Mouse (Mus musculus) hindbrain, postnatal 0 days (tissue): ENCODE results near the gene Fkbp5. TPM values are rescaled to one million over a fixed set of nuclear protein-coding genes. Genes with fewer than 3 reads are reported as not detected.

Experiments
- ATAC-seq: fragments of 200-750 bp; cut with Nextera tagmentation; 2 replicates; pipeline ENCODE4 v1.8.0; 2017; ENCODE audit warnings: mild to moderate bottlenecking, moderate TSS enrichment, moderate library complexity
- DNase-seq: peaks from one replicate; pipeline ENCODE4 v3.0.0-alpha.2; 2015; ENCODE audit warnings: low spot score
- H3K27ac ChIP-seq: fragments of 300-500 bp; sonication (generic); 2 replicates; pipeline ENCODE4 v1.5.1; 2014; ENCODE audit warnings: mild to moderate bottlenecking
- H3K27me3 ChIP-seq: fragments of 300-500 bp; sonication (generic); 2 replicates; pipeline ENCODE4 v1.6.1; 2014; ENCODE audit warnings: low read length, mixed read lengths; ENCODE audit not compliant: insufficient read depth
- H3K36me3 ChIP-seq: fragments of 300-500 bp; sonication (generic); 2 replicates; pipeline ENCODE4 v1.6.1; 2014; ENCODE audit warnings: low read length, mixed read lengths; ENCODE audit not compliant: insufficient read depth
- H3K4me1 ChIP-seq: fragments of 300-500 bp; sonication (generic); 2 replicates; pipeline ENCODE4 v1.6.1; 2014; ENCODE audit warnings: antibody characterized with exemption, low read length, mixed read lengths; ENCODE audit not compliant: insufficient read depth
- H3K4me2 ChIP-seq: fragments of 300-500 bp; sonication (generic); 2 replicates; pipeline ENCODE4 v1.6.1; 2014; ENCODE audit warnings: low read depth, mild to moderate bottlenecking, low read length, moderate library complexity, mixed read lengths
- H3K4me3 ChIP-seq: fragments of 300-500 bp; sonication (generic); 2 replicates; pipeline ENCODE4 v1.5.1; 2014; ENCODE audit warnings: low read length
- H3K9ac ChIP-seq: fragments of 300-500 bp; sonication (generic); replicated peaks from 2 replicates; pipeline ENCODE4 v1.6.1; 2014; ENCODE audit warnings: mild to moderate bottlenecking, low read length, moderate library complexity, mixed read lengths
- H3K9me3 ChIP-seq: fragments of 300-500 bp; sonication (generic); 2 replicates; pipeline ENCODE4 v1.6.1; 2016; ENCODE audit warnings: low read length, mixed read lengths
- CTCF ChIP-seq: IDR thresholded peaks from 2 replicates; pipeline ENCODE4 v1.5.1; 2016; ENCODE audit warnings: antibody characterized with exemption, control low read depth, low read depth
- WGBS: fragments of 180-500 bp; shearing (Covaris S2); extraction: QIAGEN DNeasy Blood & Tissue Kit; methylation state at CpG from one replicate; pipeline ENCODE4 v1.1.7; 2014; 5-methylcytosine and 5-hydroxymethylcytosine counted together
- polyA plus RNA-seq: library from polyadenylated mRNA; unstranded; fragments of >200 nt; fragmentation: Nextera tagmentation; extraction: Ambion mirVana; gene quantifications from 2 replicates; pipeline ENCODE4 v1.2.1, GENCODE M21; 2015
- total RNA-seq: library from RNA; depleted of rRNA; stranded (reverse); fragments of >200 nt; gene quantifications from 2 replicates; pipeline ENCODE4 v1.2.3, GENCODE M21; 2014

The Fkbp5 gene
- total and polyA plus RNA-seq, 2 experiments from 2014 or later, result 20.0 to 27.5 TPM

- DNase-seq (no peak), ATAC-seq (no peak)
- WGBS, result 30% methylated on average over 5 of the region's 5 CpGs
- no peaks in the 10 kb centered on the region for H3K36me3 ChIP-seq
- no peak overlapping the region for H3K9ac ChIP-seq
- TF ChIP-seq CTCF, result no peak
- H3K9me3 ChIP-seq, result no peaks in the 10 kb centered on the region
- H3K27ac ChIP-seq, result no peak overlapping the region
- H3K4me3 ChIP-seq, result no peak overlapping the region
- 0 out of 2 replicates have a peak, but pooled peaks cover 6% of the 10 kb centered on the region for H3K4me1 ChIP-seq
- no peak overlapping the region for H3K4me2 ChIP-seq
- H3K27me3 ChIP-seq, result no peaks in the 10 kb centered on the region
Observed at GRCm38 (mm10) chr17:28506895-28507294, 10.4 kb downstream of the Fkbp5 start.

DNA sequence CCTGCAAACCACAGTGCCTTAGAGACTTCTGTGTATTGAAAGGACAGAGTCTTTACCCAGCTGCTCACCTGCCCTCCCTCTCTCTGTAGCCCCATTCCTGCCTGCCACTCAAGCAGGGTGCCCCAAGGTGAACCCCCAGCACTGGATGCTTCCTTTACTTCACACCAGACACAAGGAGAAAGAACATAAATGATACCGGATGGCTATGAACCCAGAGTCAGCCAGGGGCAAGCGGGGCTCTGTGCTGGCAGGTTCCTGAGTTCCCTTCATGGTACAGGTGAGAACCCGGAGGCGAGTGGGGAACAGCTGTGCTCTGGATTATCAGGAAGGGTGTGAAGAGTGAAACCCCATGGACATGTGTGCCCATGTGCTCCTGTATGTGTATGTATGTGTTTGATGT, 11.7 kb downstream of the Fkbp5 start:
- Histone ChIP-seq H3K9ac (no peak overlapping the region), H3K9me3 (no peaks in the 10 kb centered on the region), H3K4me2 (no peak overlapping the region), H3K4me3 (no peak overlapping the region), H3K4me1 (0 out of 2 replicates have a peak, but pooled peaks cover 1% of the 10 kb centered on the region), H3K27me3 (no peaks in the 10 kb centered on the region), H3K27ac (no peak overlapping the region), H3K36me3 (no peaks in the 10 kb centered on the region)
- DNase-seq, result no peak
- no peak for TF ChIP-seq CTCF
- ATAC-seq, result no peak
- 91% methylated on average over 4 of the region's 4 CpGs for WGBS

DNA sequence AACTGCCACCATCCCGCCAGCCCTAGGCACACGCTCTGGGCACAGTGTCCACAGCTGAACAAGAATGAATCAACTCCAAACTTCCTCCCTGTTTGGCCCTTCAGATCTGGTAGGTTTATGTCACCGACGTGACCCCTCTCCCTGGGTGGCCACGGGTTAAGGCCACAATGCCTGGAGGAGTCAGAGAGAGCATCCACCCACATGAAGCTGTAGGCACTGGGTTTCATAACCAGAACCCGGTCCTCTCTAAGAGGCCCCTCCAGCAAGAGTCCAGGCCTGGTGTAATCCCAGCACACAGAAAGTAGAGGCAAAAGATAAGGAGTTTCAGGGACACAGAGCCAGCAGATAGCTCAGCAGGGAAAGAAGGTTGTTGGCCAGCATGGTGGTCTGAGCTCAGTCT, 13.1 kb downstream of the Fkbp5 start:
- H3K27ac ChIP-seq, result no peak overlapping the region
- no peak for ATAC-seq
- no peaks in the 10 kb centered on the region for H3K9me3 ChIP-seq
- H3K4me1 ChIP-seq, result no peaks in the 10 kb centered on the region
- H3K27me3 ChIP-seq, result no peaks in the 10 kb centered on the region
- H3K4me2 ChIP-seq, result no peak overlapping the region
- H3K4me3 ChIP-seq, result no peak overlapping the region
- no peak for TF ChIP-seq CTCF
- DNase-seq, result no peak
- 73% methylated on average over 6 of the region's 6 CpGs for WGBS
- no peak overlapping the region for H3K9ac ChIP-seq
- H3K36me3 ChIP-seq, result no peaks in the 10 kb centered on the region

DNA sequence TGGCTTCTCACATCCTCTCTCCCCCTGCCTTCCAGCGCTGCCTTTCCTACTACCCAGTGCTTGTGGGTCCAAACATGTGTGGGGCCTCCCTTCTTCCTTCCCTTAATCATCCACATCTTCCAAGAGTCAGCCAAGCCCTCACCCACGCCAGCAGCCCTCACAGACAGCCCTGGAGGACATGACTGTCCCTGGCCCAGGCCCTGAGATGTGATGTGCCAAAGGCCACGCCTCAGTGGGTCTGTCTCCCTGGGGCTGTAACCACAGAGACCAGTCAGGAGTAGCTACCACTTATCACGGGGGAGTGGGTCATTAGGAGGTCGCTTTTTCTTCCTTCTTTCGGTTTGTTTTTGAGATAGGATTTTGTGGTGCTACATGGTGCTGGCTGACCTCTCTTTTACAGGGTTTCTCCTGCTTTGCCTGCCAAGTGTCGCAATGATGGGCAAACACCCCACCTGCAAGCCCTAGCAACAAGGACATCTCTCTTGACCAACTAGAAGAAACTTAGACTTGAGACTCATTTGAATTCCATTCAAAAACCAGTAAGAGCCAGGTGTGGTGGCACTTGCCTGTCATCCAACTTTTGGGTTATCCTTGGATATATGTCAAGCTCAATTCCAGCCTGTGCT, 15.0 kb downstream of the Fkbp5 start:
- DNase-seq (no peak), ATAC-seq (no peak)
- no peak overlapping the region for H3K4me2 ChIP-seq
- H3K9me3 ChIP-seq, result no peaks in the 10 kb centered on the region
- H3K4me1 ChIP-seq, result no peaks in the 10 kb centered on the region
- no peak overlapping the region for H3K9ac ChIP-seq
- H3K36me3 ChIP-seq, result no peaks in the 10 kb centered on the region
- H3K27me3 ChIP-seq, result no peaks in the 10 kb centered on the region
- no peak for TF ChIP-seq CTCF
- 66% methylated on average over 7 of the region's 7 CpGs for WGBS
- H3K27ac ChIP-seq, result no peak overlapping the region
- no peak overlapping the region for H3K4me3 ChIP-seq

DNA sequence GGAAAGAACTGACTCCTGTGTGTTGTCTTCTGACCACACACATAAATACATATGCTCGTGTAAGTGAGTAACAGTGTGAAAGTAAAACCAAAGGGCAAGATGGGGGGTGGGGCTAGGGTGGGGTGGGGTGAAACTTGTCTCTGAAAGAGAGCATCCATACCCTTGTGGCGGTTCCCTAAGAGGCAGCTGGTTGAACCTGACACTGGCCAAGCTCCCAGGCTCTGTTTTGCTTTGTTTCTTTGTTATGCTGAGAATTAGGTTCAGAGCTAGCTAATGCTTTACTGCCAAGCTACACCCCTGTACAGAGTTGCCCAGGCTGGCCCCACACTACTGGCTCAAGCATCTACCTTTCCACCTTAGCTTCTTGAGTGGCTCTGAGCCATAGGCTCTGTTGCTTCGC, 16.9 kb downstream of the Fkbp5 start:
- no peaks in the 10 kb centered on the region for H3K9me3 ChIP-seq
- TF ChIP-seq CTCF, result no peak
- no peaks in the 10 kb centered on the region for H3K27me3 ChIP-seq
- no peaks in the 10 kb centered on the region for H3K4me1 ChIP-seq
- H3K9ac ChIP-seq, result no peak overlapping the region
- ATAC-seq, result no peak
- no peak overlapping the region for H3K4me3 ChIP-seq
- WGBS, result 81% methylated on average over 3 of the region's 3 CpGs
- no peak overlapping the region for H3K4me2 ChIP-seq
- H3K36me3 ChIP-seq, result no peaks in the 10 kb centered on the region
- no peak for DNase-seq
- no peak overlapping the region for H3K27ac ChIP-seq

DNA sequence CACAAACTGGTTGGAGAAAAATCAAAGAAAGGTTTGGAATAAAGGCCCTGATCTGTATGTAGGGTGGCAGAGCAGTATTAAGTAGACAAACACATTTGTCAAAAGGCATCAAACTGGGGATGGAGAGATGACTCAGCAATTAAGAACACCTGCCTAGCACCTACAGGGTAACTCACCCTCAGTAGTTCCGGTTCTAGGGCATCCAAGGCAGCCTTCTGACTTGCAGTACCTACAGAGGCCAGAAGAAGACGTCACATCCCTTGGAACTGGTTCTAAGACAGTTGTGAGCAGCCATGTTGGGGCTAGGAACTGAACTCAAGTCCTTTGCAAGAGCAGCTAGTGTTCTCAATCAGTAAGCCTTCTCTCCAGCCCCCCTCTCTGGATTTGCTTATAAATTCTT, 18.1 kb downstream of the Fkbp5 start:
- Histone ChIP-seq H3K4me2 (no peak overlapping the region), H3K27me3 (no peaks in the 10 kb centered on the region), H3K36me3 (no peaks in the 10 kb centered on the region), H3K27ac (no peak overlapping the region), H3K4me3 (no peak overlapping the region), H3K9ac (no peak overlapping the region), H3K4me1 (no peaks in the 10 kb centered on the region), H3K9me3 (no peaks in the 10 kb centered on the region)
- no peak for DNase-seq
- 80% methylated on average over 2 of the region's 2 CpGs for WGBS
- no peak for TF ChIP-seq CTCF
- ATAC-seq, result no peak

DNA sequence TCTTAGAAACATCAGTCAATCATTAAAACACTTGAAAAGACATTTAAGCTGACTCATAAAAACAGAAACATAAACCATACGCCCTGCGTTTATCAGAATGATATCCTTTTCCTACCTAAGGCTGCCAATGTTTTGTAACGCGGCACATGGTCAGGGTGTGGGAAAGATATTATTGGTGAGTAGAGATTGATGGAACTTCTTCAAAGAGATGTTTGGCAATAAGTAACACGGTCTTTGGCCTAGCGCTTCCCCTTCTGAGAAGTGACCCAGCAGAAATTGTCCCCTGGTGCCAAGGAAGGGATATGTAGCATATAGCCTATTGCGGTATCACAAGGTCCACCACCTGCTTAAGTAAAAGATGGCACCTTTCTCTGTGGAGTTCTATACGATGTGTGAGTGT, 21.5 kb downstream of the Fkbp5 start:
- DNase-seq (no peak), ATAC-seq (no peak)
- H3K9ac ChIP-seq, result no peak overlapping the region
- no peaks in the 10 kb centered on the region for H3K9me3 ChIP-seq
- no peak overlapping the region for H3K27ac ChIP-seq
- no peak overlapping the region for H3K4me3 ChIP-seq
- no peaks in the 10 kb centered on the region for H3K27me3 ChIP-seq
- WGBS, result 95% methylated on average over 8 of the region's 8 CpGs
- no peaks in the 10 kb centered on the region for H3K4me1 ChIP-seq
- H3K4me2 ChIP-seq, result no peak overlapping the region
- TF ChIP-seq CTCF, result no peak
- H3K36me3 ChIP-seq, result no peaks in the 10 kb centered on the region
